Mouse (Mus musculus) left cerebral cortex, postnatal 14 days (tissue): ENCODE measurements around the gene Glod4. TPM values are rescaled to one million over a fixed set of nuclear protein-coding genes. Genes with fewer than 3 reads are reported as not detected.
A peak's percentile ranks its signal among the peaks of the same experiment; 100 is the strongest.
"Not testable (repeated sequence)": the region's sequence is repeated elsewhere in the genome, so short reads cannot be mapped to it uniquely, and the experiment has no call there.

Experiments
- DNase-seq, 2 experiments: peaks; one replicate each; pipeline ENCODE4 v3.0.0; 2021 to 2022; ENCODE audit warnings: low spot score in 2 of 2, mixed read lengths in 1 of 2
- intact Hi-C: fragments of 180-260 bp; cut with DNase I; formaldehyde crosslinking; loops from one replicate; pipeline ENCODE4 v1.15.1; 2025
- total RNA-seq, 2 experiments: library from RNA; stranded (reverse); gene quantifications; 2 replicates each; pipeline ENCODE4 v1.2.3; 2021

The Glod4 gene
- total RNA-seq, 2 experiments from 2014 or later: 44.5 to 46.3 TPM

DNA sequence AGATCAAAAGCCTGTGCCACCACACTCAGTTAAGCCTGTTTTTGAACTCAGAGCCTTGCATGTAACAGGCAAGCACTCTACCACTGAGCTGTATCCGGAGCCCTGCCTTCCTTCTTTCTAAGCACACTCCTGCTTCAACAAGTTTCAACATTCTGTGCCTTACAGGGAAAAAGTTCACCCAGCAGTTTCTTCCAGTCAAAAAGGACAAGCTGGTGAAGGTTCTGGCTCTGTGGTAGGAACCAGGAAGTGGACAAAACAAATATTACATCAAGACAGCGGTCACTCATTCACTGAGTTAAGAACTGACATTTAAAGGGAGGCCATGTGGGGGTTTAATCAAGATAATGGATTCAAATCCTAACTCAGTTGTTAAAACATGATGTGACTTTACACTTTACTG lies 28.5 kb downstream of the Glod4 start:
- intact Hi-C loops: no loop called here
- DNase-seq: no peak

DNA sequence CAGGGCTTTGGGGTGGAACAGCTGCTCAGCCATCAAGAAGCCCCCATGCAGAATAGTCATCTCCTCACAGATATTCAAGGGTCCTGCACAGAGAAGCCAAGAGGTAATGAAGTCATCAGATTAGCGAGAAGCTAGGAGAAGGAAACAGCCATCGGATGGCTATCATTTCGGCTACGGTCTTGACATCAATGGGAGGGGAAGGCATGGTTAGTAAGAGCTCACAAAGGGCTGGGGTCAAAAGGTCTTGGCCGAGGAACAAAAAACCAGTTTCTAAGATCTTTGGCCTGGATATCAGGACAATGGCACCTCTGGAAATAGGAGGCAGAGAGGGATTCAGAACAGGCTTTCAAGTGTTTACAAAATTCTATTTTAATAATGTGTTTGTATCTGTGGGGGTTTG lies 29.7 kb downstream of the Glod4 start:
- intact Hi-C loops: no loop called here
- DNase-seq: no peak

DNA sequence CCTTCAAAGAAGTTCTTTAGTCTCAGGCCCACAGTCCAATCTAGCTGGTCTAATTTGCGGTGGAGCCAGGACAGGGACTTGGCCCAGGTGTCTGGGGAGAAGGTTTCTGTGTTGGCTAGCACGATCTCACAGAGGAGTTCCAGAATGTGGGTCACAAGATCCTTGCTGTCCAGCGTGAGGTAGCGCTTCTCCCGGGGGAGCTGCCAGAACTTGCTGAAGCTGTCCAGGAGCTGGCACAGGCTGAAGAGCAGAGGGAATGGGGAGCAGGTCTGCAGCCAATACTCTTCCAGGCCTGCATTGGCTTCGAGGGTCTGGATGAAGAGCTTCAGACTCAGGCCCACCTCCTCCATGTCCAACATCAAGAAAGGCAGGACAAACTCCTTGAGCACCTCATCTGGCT lies 31.9 kb downstream of the Glod4 start:
- intact Hi-C loops, DNase-seq: not testable (repeated sequence)

DNA sequence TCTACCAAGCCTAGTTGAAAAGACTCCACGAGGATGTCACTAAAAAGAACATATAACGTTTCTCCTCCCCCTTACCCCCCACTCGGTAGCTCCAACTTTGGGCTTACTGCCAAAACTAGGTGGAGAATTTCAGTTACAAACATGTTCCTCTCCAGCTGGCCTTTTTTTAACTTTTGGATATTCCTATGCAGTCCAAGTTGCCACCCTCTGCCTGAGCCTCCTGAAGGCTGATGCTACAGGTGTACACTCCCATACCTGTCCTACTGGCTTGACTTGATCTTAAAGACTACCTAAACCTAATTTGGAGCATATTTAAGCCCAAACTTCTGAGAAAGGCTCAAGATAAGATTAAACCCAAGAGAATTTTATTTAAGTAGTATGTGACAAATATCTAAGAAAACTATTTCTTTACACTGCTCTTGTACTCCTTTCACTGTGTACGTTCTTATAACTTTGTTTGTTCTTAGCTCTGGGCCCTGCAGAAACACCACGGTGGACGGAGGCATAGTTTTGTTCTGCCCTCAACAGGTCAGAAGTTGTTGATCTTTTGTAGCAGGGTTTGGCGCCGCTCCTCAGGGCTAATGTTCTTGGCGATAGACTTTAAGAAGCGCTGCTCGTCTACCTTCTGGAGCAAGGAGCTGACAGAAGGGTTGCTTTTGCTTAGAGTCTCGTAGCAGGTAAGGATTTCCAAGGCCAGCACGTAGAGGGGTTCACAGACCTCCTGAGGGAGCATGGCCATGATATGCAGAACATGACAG lies 33.1 kb downstream of the Glod4 start:
- intact Hi-C loops: no loop called here
- peak in 1 of 2 experiments; percentile 40 for DNase-seq

DNA sequence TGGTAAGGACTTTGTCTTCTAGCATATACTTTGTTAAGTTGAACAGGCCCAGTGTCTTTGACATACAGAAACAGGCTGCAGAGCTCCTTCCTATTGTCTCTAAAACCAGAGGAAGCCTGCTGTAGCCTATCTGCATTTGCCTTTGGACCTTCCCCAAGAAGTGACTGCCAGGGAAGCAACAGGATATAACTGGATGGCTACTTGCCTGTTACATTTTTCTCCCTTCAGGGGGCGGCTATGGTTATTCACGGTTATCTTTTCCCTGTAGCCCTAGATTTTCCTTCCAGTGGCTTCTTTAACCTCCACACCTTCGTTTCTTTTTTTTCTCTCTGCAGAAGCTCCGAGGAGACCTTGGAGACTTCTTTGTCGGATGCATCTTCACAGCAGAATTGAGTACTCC lies 36.7 kb downstream of the Glod4 start:
- no peak for DNase-seq
- intact Hi-C loops: no loop called here

DNA sequence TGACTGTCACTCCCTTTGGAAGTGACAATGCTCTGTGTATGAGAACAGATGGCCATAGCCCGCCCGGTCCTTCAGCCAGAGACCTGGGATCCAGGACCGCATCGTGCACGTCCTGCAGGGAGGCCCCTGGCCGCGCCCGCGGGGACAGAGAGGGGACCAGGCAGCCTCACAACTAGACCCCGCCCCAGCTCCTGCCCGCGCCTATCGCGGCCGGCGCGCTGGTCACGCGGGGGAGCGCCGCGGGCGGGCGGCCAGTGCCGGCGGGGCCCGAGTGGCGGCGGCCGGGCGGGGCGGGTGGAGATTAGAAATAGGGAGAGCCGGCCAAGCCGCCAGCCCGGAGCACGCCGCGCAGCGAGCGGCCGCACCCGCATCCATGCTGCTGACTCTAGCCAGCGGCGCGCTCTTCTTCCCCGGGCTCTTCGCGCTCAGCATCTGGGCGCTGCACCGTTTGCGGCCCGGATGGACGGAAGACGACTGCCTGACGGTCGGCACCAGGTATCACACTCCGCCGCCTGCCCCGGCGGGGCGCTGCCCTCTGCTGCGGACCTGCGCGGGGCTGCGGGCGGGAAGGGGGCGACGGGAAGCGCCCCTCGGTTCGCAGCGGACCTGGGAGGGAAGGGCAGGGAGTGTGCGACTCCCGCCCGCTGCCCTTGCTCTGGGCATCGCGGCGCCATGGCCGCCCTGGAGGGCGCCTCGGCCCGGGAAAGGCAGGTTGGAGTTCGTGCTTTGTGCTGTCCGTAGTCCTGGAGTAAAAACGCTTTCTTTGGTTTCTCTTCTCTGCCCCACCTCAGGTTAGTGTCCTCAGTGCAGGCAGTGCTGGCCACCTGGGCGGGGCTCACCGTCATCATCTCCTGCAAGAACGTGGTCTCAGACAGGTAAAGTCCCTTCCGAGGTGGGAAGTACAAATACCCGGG lies 41.5 kb downstream of the Glod4 start:
- DNase-seq: peak; percentile 73 to 79
- intact Hi-C loops: no loop called here

DNA sequence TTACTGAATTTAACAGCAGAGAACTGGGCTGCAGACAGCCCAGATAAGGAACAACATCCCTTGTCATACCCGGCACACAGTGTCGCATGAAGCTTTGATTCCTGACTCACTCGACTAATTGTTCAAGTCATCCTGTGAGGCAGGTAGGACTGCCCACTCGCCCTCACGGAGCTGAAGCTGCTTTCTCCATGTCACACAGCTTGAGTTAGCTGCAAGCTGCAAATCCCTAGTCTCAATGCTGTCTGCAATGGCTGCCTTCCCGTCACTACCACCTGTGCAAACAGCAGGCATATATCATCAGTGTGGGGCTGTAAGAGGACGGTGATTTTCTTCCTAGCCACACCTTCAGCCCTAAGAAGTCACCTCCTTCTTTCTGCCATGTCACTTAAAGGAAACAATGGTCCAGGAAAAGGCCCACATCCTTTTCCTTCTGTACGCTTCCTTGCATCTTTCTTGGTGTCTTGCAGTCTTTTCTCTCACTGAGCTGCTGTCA lies 46.5 kb downstream of the Glod4 start:
- intact Hi-C loops: no loop called here
- DNase-seq: no peak

DNA sequence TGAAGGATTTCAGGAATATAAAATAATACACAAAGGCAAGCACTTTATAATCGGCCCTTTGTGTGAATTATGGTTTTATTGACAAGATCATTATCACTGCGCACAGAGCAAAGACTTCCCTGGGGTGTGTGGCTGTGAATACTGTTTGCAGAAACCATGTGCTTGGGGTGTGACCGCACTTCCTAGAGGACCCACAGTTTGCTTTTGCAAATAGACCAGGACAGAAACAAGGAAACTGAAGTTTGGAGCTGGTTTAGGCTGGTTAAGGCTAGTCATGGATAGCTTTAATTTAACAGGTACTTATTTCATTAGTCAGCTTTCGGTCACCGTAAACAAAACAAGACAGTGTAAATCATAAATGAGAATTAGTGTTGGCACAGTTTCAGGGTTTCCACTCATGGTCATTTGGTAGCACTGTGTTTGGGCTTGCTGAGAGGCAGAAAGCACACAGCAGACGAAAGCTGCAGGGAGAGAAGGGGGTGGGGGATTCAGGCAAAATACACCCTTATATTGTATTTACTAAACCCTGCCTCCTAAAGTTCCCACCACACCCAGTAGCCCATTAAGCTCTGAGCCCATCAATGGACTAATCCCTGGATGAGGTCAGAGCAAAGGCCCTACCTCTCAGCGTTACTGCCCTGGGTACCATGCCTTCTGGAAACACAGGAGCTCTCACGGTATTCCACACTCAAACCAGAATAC lies 47.1 kb downstream of the Glod4 start:
- intact Hi-C loops: no loop called here
- no peak for DNase-seq

DNA sequence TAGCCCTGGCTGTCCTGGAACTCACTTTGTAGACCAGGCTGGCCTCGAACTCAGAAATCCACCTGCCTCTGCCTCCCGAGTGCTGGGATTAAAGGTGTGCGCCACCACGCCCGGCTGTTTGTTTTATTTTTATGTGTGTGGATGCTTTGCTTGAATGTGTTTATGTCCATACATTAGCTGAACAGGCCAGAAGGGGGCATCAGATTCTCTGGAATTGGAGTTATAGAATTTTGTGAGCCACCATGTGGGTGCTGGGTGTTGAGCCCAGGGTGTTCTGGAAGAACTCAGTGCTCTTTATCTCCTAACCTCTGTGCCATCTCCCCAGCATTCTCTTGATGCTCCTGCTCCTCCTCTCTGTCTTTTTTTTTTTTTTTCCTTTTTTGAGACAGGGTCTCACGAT lies 56.6 kb downstream of the Glod4 start:
- DNase-seq: no peak
- intact Hi-C loops: no loop called here

DNA sequence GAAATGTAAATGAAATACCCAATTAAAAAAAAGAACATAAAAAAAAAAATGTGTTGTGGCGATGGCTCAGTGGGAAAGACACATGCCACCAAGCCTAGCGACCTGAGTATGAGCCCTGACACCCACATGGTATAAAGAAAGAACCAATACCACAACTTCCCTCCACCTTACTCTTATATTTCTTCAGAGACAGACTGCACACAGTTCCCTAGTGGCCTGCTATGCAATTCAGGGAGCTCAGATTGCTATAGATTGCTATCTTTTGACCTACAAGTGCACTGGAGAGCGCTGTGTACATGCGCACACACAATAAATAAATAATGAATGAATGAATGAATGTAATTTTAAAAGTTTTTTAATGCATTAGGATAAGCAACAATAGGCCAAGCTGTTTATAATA lies 59.8 kb downstream of the Glod4 start:
- intact Hi-C loops: no loop called here
- DNase-seq: no peak

DNA sequence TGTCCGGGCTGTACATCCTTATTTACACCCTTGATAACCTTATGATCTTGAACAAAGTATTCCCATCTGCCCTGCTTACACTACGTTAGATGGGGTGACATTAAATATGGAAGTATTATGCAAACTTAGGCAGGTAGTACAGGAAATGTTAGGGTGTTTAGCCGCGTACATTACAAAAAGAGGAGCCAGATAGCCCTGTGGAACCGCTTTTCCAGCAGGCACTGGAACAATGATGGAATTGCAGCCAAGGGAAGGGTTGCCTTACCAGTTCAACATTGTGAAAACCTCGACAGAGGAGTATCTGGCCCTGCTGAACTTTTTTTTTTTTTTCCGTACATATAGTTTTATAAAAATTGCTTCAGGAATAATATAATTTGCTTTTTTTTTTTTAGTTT lies 63.4 kb downstream of the Glod4 start:
- no peak for DNase-seq
- intact Hi-C loops: no loop called here

DNA sequence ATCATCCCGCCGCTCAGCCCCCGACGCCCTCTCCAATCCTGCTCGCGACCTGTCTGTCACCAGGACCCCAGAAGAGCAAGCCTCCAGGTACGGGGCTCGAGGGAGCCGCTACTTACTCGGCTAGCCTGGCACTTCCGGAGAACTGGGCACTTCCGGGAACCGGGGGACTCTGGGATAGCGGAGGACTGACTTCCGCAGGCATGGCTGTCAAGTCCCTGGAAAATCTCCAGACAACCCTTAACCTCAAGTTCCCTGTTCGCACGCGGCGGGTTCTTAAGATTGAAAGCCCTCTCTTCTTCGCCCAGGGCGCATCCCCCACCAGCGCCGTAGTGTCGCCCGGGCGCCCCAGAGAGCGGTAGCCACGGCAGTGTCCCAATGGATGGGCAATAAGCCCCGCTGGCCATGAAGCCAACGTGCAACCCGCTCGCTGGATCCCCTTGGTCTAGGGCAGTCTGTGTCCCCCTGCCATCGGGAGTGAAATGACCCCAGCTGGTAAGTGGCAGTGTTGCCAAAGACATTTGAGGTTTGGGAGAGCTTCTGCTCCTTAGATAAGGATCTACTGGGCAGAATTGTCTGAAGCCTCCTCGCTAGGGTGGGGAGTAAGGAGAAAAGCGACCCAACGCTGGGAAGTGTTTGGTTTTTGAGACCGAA lies 63.9 kb downstream of the Glod4 start, which contains the start of the genes Vps53 and Fam57a:
Gene Vps53 (minus strand): TSS at position 153 of the 651 bp plus-strand sequence.
Gene Fam57a (plus strand): TSS at position 177 of the 651 bp plus-strand sequence.
- intact Hi-C loops: no loop called here
- peak; percentile 87 to 88 for DNase-seq

DNA sequence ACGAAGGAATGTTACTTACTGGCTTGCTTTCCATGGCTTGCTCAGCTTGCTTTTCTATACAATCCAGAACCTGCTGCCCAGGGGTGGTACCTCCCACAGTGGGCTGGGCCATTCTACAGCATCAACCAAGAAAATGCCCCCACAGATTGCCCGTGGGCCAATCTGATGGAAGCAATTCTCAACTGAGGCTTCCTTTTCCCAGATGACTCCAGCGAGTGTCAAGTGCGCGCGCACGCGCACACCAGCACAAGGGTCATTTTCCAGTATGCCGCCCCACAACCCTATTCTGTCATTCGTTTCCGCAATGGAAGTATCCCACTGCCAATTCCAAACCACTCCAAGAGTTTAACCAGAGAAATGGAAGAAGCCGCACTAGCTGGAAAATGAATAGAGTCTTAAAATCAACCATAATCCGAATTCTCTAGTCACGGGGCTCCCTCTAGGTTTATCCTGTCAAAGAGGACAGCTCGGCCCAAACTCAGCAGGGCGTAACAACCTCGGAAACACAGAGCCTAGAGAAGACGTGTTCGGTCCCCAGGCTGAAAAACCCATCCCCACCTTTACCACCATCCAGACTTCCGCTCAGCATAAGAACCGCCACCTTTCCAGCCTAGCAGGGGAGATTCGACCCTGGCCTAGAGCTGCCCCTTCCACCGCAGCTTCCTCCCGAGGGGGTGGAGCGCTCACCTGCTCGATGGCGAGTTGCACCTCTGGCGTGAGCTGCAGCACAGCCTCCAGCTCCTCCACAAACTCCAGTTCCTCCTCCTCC lies 64.6 kb downstream of the Glod4 start:
- DNase-seq: peak; percentile 68 to 76
- intact Hi-C loops: no loop called here

DNA sequence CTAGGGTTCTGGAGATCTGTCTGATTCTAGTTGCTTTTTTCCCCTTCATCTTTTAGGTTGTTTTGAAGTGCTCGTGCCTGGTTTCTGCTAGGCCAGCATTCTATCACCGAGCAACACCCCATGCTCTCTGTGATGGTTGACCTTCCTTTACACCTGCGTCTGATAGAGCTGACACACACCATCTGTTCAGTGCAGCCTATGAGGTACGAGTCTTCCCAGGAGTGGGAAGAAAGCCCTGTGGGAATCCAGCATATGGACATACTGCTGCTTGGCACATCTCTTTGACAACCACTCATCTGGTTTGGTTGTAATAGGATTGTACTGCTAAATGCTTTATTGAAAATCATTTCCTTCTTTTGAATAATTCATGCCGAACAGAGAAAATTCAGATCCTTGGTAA lies 73.3 kb downstream of the Glod4 start:
- no peak for DNase-seq
- intact Hi-C loops: no loop called here

DNA sequence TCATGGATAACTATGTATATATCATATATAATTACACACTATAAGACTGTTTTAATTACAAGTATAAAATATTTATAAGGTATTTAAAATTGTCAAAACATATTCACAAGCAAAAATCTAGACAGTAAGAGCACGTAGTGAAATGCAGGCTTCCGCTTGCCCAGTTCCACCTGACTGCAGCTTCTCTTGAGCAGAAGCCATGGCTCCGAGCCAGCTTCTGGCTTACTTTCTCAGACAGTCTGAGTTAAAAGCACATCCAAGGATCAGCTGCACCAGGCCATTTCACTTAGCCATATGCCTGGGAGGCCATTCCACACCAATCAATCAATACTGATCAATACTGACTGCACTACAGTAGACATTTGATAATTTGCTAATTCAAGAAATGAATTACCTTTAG lies 74.5 kb downstream of the Glod4 start:
- no peak for DNase-seq
- intact Hi-C loops: loop anchor here (5.0 to 10.0 kb wide), 2 partner anchors 82 to 254 kb away; no protein-coding TSS in a partner anchor

DNA sequence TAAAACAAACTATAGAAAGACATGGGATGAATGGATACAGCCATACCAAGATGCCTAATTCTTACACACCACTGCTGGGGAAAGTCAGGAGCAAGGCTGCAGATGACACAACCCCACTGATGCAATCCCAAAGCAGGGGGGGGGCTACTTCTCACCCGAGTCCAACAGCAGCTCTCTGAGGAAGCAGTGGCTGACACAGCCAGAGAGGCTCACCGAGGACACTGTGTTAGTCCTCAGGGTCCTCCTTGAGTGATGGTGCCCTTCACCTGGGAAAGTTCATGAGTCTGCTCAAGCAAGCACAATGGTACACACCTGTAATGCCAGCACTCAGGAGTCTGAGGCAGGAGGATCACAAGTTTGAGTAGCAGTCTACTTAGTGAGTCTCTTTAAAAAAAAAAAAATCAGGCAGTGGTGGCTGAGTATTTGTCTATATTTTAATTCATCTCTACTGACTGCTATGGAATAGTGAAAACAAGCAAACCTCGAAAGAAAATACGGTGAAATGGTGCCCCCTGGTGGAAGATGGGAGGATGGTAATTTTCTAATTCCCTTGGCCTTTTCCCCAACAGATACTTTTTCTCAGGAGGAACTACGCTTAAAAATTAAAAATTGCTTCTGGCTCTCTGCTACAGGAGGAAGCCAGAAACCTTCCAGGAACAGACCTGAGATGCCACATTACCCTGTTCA lies 76.3 kb downstream of the Glod4 start:
- intact Hi-C loops: loop anchor here (2.0 to 10.0 kb wide), 3 partner anchors 80 to 384 kb away; no protein-coding TSS in a partner anchor
- peak; percentile 70 to 84 for DNase-seq

DNA sequence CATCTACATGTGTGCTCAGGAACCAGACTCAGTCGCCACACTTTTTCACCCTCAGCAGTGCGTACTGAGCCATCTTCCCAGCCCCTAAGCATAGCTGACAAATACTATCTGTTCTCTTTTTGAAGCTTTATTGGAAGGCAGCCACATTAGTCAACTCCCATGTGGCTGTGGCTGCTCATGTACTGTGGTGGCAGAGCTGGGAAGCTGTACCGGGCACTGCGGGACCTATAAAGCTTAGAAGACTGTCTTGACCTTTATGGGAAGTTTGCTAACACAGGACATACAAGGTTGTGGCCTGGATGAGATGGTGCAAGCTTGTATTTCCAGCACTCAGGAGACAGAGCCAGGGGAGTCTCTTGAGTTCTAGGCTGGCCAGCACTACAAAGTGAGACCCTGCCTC lies 76.9 kb downstream of the Glod4 start:
- intact Hi-C loops: loop anchor here (2.0 to 10.0 kb wide), 3 partner anchors 79 to 384 kb away; no protein-coding TSS in a partner anchor
- DNase-seq: no peak

DNA sequence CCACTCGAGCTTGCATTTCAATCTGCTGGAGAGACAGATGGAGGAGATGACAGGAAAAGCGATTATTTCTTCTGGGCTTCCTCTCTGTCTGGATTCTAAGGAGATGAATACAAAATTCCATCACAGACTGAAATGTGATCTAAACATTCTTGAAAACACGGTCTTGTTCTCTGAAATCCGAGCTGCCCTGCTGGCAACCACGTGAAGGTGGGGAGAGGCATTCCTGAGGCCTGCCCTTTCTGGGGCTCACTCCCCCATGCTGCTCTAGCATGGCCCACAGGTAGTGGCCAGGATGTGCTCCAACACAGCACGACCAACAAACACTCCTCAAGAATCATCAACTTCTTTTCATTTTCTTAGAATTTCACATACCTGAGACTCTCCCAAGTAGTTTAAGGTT lies 83.3 kb downstream of the Glod4 start:
- intact Hi-C loops: loop anchor here (10.0 kb wide), 1 partner anchor 245 kb away; no protein-coding TSS in a partner anchor
- DNase-seq: no peak
